Mouse (Mus musculus): ENCODE measurements around the gene Dcbld1. TPM values are rescaled to one million over a fixed set of nuclear protein-coding genes. Genes with fewer than 3 reads are reported as not detected.

The Dcbld1 gene
- polyA plus RNA-seq, 1 experiment from 2014 or later = 15.8 TPM

GRCm38 (mm10) chr10:52360241-52360735 is 126.9 kb downstream of the Dcbld1 start:
- H3K4me2 ChIP-seq (ENCODE audit: low read length) = no peak overlapping the region
- H3K4me1 ChIP-seq (ENCODE audit: control insufficient read depth, insufficient read depth, low read length) = no peaks in the 10 kb centered on the region
- no peak overlapping the region for H3K27ac ChIP-seq (replicated peaks; ENCODE audit: low read depth, low read length)
- over 99% methylated on average over 4 of the region's 4 CpGs for WGBS
- ATAC-seq (ENCODE audit: low FRiP score, low TSS enrichment) (no peak), DNase-seq (no peak)
- H3K9ac ChIP-seq (replicated peaks; ENCODE audit: low read length) = no peak overlapping the region
- peaks cover 9% of the 10 kb centered on the region; the same call in 1 of the 2 replicates for H3K36me3 ChIP-seq (ENCODE audit: control insufficient read depth, insufficient read depth, low read length)
- no peaks in the 10 kb centered on the region for H3K9me3 ChIP-seq (ENCODE audit: control insufficient read depth, low read length)
- H3K27me3 ChIP-seq (ENCODE audit: control insufficient read depth, insufficient read depth, low read length) = no peaks in the 10 kb centered on the region
- no peak overlapping the region for H3K4me3 ChIP-seq (replicated peaks; ENCODE audit: low read depth, low read length)

- WGBS = 91% methylated on average over 9 of the region's 9 CpGs
- ATAC-seq (ENCODE audit: low FRiP score, low TSS enrichment) = no peak
- Histone ChIP-seq H3K9me3 (ENCODE audit: control insufficient read depth, low read length) (no peaks in the 10 kb centered on the region), H3K36me3 (ENCODE audit: control insufficient read depth, insufficient read depth, low read length) (peaks cover 5% of the 10 kb centered on the region; the same call in 1 of the 2 replicates), H3K27me3 (ENCODE audit: control insufficient read depth, insufficient read depth, low read length) (no peaks in the 10 kb centered on the region), H3K4me3 (replicated peaks; ENCODE audit: low read depth, low read length) (no peak overlapping the region), H3K27ac (replicated peaks; ENCODE audit: low read depth, low read length) (no peak overlapping the region), H3K4me2 (ENCODE audit: low read length) (no peak overlapping the region), H3K4me1 (ENCODE audit: control insufficient read depth, insufficient read depth, low read length) (no peaks in the 10 kb centered on the region), H3K9ac (replicated peaks; ENCODE audit: low read length) (no peak overlapping the region)
- DNase-seq = no peak
These were observed 127.6 kb downstream of the Dcbld1 start for GRCm38 (mm10) chr10:52360862-52361609.

- Histone ChIP-seq H3K4me3 (replicated peaks; ENCODE audit: low read depth, low read length) (no peak overlapping the region), H3K4me1 (ENCODE audit: control insufficient read depth, insufficient read depth, low read length) (no peaks in the 10 kb centered on the region), H3K36me3 (ENCODE audit: control insufficient read depth, insufficient read depth, low read length) (no peaks in the 10 kb centered on the region), H3K27me3 (ENCODE audit: control insufficient read depth, insufficient read depth, low read length) (no peaks in the 10 kb centered on the region), H3K27ac (replicated peaks; ENCODE audit: low read depth, low read length) (no peak overlapping the region), H3K9ac (replicated peaks; ENCODE audit: low read length) (no peak overlapping the region), H3K4me2 (ENCODE audit: low read length) (no peak overlapping the region), H3K9me3 (ENCODE audit: control insufficient read depth, low read length) (no peaks in the 10 kb centered on the region)
- 95% methylated on average over 4 of the region's 4 CpGs for WGBS
- no peak for DNase-seq
- no peak for ATAC-seq (ENCODE audit: low FRiP score, low TSS enrichment)
These were observed 135.0 kb downstream of the Dcbld1 start for GRCm38 (mm10) chr10:52368376-52368775.

Other genes with a start within 250 kb of the Dcbld1 start
- gene Vgll2, start 211.1 kb upstream of the Dcbld1 start, polyA plus RNA-seq (2014; fragmentation: Nextera tagmentation; extraction: Ambion mirVana) = not detected in 2 replicates
- gene Ros1, start 38.4 kb upstream of the Dcbld1 start, polyA plus RNA-seq (2014; fragmentation: Nextera tagmentation; extraction: Ambion mirVana) = not detected in 2 replicates
- gene Gm26741, start 125.1 kb downstream of the Dcbld1 start, polyA plus RNA-seq (2014; fragmentation: Nextera tagmentation; extraction: Ambion mirVana) = not detected in 2 replicates
- 19.2 and 24.5 TPM in 2 replicates for gene Gopc, start 148.5 kb downstream of the Dcbld1 start, polyA plus RNA-seq (2014; fragmentation: Nextera tagmentation; extraction: Ambion mirVana)
- not detected in 2 replicates for gene Nepn, start 155.4 kb downstream of the Dcbld1 start, polyA plus RNA-seq (2014; fragmentation: Nextera tagmentation; extraction: Ambion mirVana)
- gene Nus1, start 183.9 kb downstream of the Dcbld1 start, polyA plus RNA-seq (2014; fragmentation: Nextera tagmentation; extraction: Ambion mirVana) = 23.0 and 23.5 TPM in 2 replicates

All from midbrain, embryonic 14.5 days (tissue).